ENCODE assay signal across 8 mouse cellular contexts in genomic region chr13:52980951-52981421, GRCm38 (mm10). TPM values are rescaled to one million over a fixed set of nuclear protein-coding genes. Genes with fewer than 3 reads are reported as not detected.
DNase-seq lines count a peak whose midpoint lies in the region; ATAC-seq lines count a peak whose summit lies in the region.

TSS of gene Nfil3 (minus strand) at chr13:52981073.

- peak within 1 kb of the TSS; percentile 87 for H3K27ac ChIP-seq in lung, embryonic 15.5 days
- H3K27ac ChIP-seq in neural tube, embryonic 15.5 days (replicated peaks): peak within 1 kb of the TSS; percentile 99

- peak within 1 kb of the TSS; percentile 69 for H3K4me3 ChIP-seq in lung, embryonic 15.5 days
- H3K4me3 ChIP-seq in neural tube, embryonic 15.5 days (replicated peaks): peak within 1 kb of the TSS; percentile 79

- H3K4me2 ChIP-seq in lung, embryonic 15.5 days: peak within 1 kb of the TSS; percentile 94
- H3K4me2 ChIP-seq in neural tube, embryonic 15.5 days: peak within 1 kb of the TSS; percentile 98

- DNase-seq in CD8-positive naive resting alpha-beta T cell, adult 2 months (ENCODE audit: low read depth in 2 of 2, low spot score in 2 of 2): peak; percentile 16 to 28
- peak; percentile 91 for DNase-seq in adrenal gland, postnatal 14 days
- DNase-seq in forelimb bud, embryonic 11.5 days (ENCODE audit: low read depth, low spot score): peak; percentile 59
- peak; percentile 80 for DNase-seq in heart, postnatal 4 days
- DNase-seq in layer of hippocampus, adult 9-11 months: peak; percentile 84
- peak; percentile 79 for DNase-seq in urinary bladder, postnatal 14 days (ENCODE audit: low spot score)

- ATAC-seq in lung, embryonic 15.5 days (ENCODE audit: borderline replicate concordance, extremely low read depth, low FRiP score, low TSS enrichment): peak; percentile 83
- peak; percentile 91 for ATAC-seq in neural tube, embryonic 15.5 days (ENCODE audit: low FRiP score)

- H3K36me3 ChIP-seq in lung, embryonic 15.5 days: no peaks in the 10 kb centered on the region
- H3K36me3 ChIP-seq in neural tube, embryonic 15.5 days: no peaks in the 10 kb centered on the region

- 0% methylated on average over 24 of the region's 79 CpGs for WGBS in lung, embryonic 15.5 days
- 2% methylated on average over 49 of the region's 79 CpGs for WGBS in neural tube, embryonic 15.5 days

- H3K27me3 ChIP-seq in lung, embryonic 15.5 days: peaks cover 3% of the 10 kb centered on the region; the same call in 1 of the 2 replicates
- no peaks in the 10 kb centered on the region for H3K27me3 ChIP-seq in neural tube, embryonic 15.5 days (replicated peaks)

- peaks cover 34% of the 10 kb centered on the region for H3K4me1 ChIP-seq in lung, embryonic 15.5 days
- peaks cover 32% of the 10 kb centered on the region for H3K4me1 ChIP-seq in neural tube, embryonic 15.5 days

- H3K9ac ChIP-seq in lung, embryonic 15.5 days: peak within 1 kb of the TSS; percentile 68
- H3K9ac ChIP-seq in neural tube, embryonic 15.5 days (replicated peaks): peak within 1 kb of the TSS; percentile 81

- H3K9me3 ChIP-seq in lung, embryonic 15.5 days: no peaks in the 10 kb centered on the region
- H3K9me3 ChIP-seq in neural tube, embryonic 15.5 days (replicated peaks): no peaks in the 10 kb centered on the region

RNA-seq across cellular contexts. Expression of gene Nfil3, which starts in this region (rescaled TPM):
- 49.1 and 87.9 TPM in 2 replicates for total RNA-seq in adrenal gland, postnatal 14 days (2021)
- 10 to 100 TPM; 24.6 to 27.7 TPM for total RNA-seq in heart, postnatal 4 days (2021)
- polyA plus RNA-seq in lung, embryonic 15.5 days (2015; fragmentation: Nextera tagmentation; extraction: Ambion mirVana): 21.8 and 22.3 TPM in 2 replicates
- 43.0 and 45.6 TPM in 2 replicates for polyA plus RNA-seq in neural tube, embryonic 15.5 days (2015; fragmentation: Nextera tagmentation; extraction: Ambion mirVana)

Comparison
In these comparisons a context has a peak if more than half of its experiments do, and no peak if none do; other contexts are left out.
1. Peak in every context shown above with its lines: DNase-seq, ATAC-seq, H3K4me3 ChIP-seq and H3K27ac ChIP-seq.
2. DNase-seq: peak in every context shown above with its lines; median percentile 91 in adrenal gland, postnatal 14 days; 84 in layer of hippocampus, adult 9-11 months; 80 in heart, postnatal 4 days; 79 in urinary bladder, postnatal 14 days; 59 in forelimb bud, embryonic 11.5 days; 22 in CD8-positive naive resting alpha-beta T cell, adult 2 months.